Mouse (Mus musculus): ENCODE measurements around the gene Hook2. TPM values are rescaled to one million over a fixed set of nuclear protein-coding genes. Genes with fewer than 3 reads are reported as not detected.
A peak's percentile ranks its signal among the peaks of the same experiment; 100 is the strongest.

The Hook2 gene
- polyA plus RNA-seq, 2 experiments, result 3.2 to 4.3 TPM

GRCm38 (mm10) chr8:84985684-84986378, 4.6 kb upstream of the Hook2 start:
- no peak for TF ChIP-seq EP300 (IDR thresholded peaks at IDR 0.05; ENCODE audit: low read depth)
- TF ChIP-seq CTCF (IDR thresholded peaks at IDR 0.05; ENCODE audit: low read depth), result no peak
- under 1% methylated on average over 53 of the region's 53 CpGs for WGBS (ENCODE audit: insufficient replicate concordance)
- H3K4me1 ChIP-seq (replicated peaks; ENCODE audit: control insufficient read depth in 2 of 2, insufficient read depth in 2 of 2, low read length in 1 of 2), result peaks cover 40 to 43% of the 10 kb centered on the region in 2 experiments
- peak overlapping the region; percentile 60 for H3K27ac ChIP-seq
- peak overlapping the region; percentile 64 for H3K9ac ChIP-seq (replicated peaks)
- peak overlapping the region; percentile 99 for H3K4me2 ChIP-seq (ENCODE audit: low read depth)
- no peaks in the 10 kb centered on the region for H3K9me3 ChIP-seq (ENCODE audit: control insufficient read depth, low read length)
- no peaks in the 10 kb centered on the region for H3K36me3 ChIP-seq (replicated peaks; ENCODE audit: control insufficient read depth, insufficient read depth, low read depth)
- ATAC-seq (ENCODE audit: insufficient read depth) (peak; percentile 17), DNase-seq (ENCODE audit: low read depth in 3 of 3, low spot score in 3 of 3) (peak in 1 of 3 experiments; percentile 80)
- peak overlapping the region; percentile 41 to 55 for H3K4me3 ChIP-seq (ENCODE audit: insufficient read depth in 1 of 2, low read depth in 2 of 2, low read length in 2 of 2)
- no peaks in the 10 kb centered on the region for H3K27me3 ChIP-seq (ENCODE audit: control insufficient read depth, insufficient read depth, low read length)

GRCm38 (mm10) chr8:84986379-84986945, 3.9 kb upstream of the Hook2 start:
- H3K27ac ChIP-seq, result peak overlapping the region; percentile 60
- peak overlapping the region; percentile 41 to 55 for H3K4me3 ChIP-seq (ENCODE audit: insufficient read depth in 1 of 2, low read depth in 2 of 2, low read length in 2 of 2)
- DNase-seq (ENCODE audit: low read depth in 3 of 3, low spot score in 3 of 3), result no peak
- no peaks in the 10 kb centered on the region for H3K9me3 ChIP-seq (ENCODE audit: control insufficient read depth, low read length)
- 22% methylated on average over 8 of the region's 8 CpGs for WGBS (ENCODE audit: insufficient replicate concordance)
- H3K4me1 ChIP-seq (replicated peaks; ENCODE audit: control insufficient read depth in 2 of 2, insufficient read depth in 2 of 2, low read length in 1 of 2), result peaks cover 43 to 46% of the 10 kb centered on the region in 2 experiments
- no peaks in the 10 kb centered on the region for H3K36me3 ChIP-seq (replicated peaks; ENCODE audit: control insufficient read depth, insufficient read depth, low read depth)
- H3K27me3 ChIP-seq (ENCODE audit: control insufficient read depth, insufficient read depth, low read length), result no peaks in the 10 kb centered on the region
- ATAC-seq (ENCODE audit: insufficient read depth), result no peak
- H3K4me2 ChIP-seq (ENCODE audit: low read depth), result peak overlapping the region; percentile 99
- peak overlapping the region; percentile 64 for H3K9ac ChIP-seq (replicated peaks)
- TF ChIP-seq EP300 (IDR thresholded peaks at IDR 0.05; ENCODE audit: low read depth), result peak; percentile 53
- no peak for TF ChIP-seq CTCF (IDR thresholded peaks at IDR 0.05; ENCODE audit: low read depth)

- TF ChIP-seq CTCF (IDR thresholded peaks at IDR 0.05; ENCODE audit: low read depth), result no peak
- no peak for TF ChIP-seq EP300 (IDR thresholded peaks at IDR 0.05; ENCODE audit: low read depth)
- H3K4me1 ChIP-seq (replicated peaks; ENCODE audit: control insufficient read depth in 2 of 2, insufficient read depth in 2 of 2, low read length in 1 of 2), result peaks cover 43 to 46% of the 10 kb centered on the region in 2 experiments
- ATAC-seq (ENCODE audit: insufficient read depth), result no peak
- H3K4me2 ChIP-seq (ENCODE audit: low read depth), result no peak overlapping the region
- DNase-seq (ENCODE audit: low read depth in 3 of 3, low spot score in 3 of 3), result no peak
- 70% methylated on average over 5 of the region's 5 CpGs for WGBS (ENCODE audit: insufficient replicate concordance)
- H3K27me3 ChIP-seq (ENCODE audit: control insufficient read depth, insufficient read depth, low read length), result no peaks in the 10 kb centered on the region
- H3K9me3 ChIP-seq (ENCODE audit: control insufficient read depth, low read length), result no peaks in the 10 kb centered on the region
- no peaks in the 10 kb centered on the region for H3K36me3 ChIP-seq (replicated peaks; ENCODE audit: control insufficient read depth, insufficient read depth, low read depth)
- no peak overlapping the region for H3K27ac ChIP-seq
- no peak overlapping the region for H3K9ac ChIP-seq (replicated peaks)
- H3K4me3 ChIP-seq (ENCODE audit: insufficient read depth in 1 of 2, low read depth in 2 of 2, low read length in 2 of 2), result no peak overlapping the region
Measured at GRCm38 (mm10) chr8:84987388-84987787, 3.0 kb upstream of the Hook2 start.

- ATAC-seq (ENCODE audit: insufficient read depth) (no peak), DNase-seq (ENCODE audit: low read depth in 3 of 3, low spot score in 3 of 3) (no peak)
- Histone ChIP-seq H3K4me2 (ENCODE audit: low read depth) (no peak overlapping the region), H3K9ac (replicated peaks) (no peak overlapping the region), H3K36me3 (replicated peaks; ENCODE audit: control insufficient read depth, insufficient read depth, low read depth) (no peaks in the 10 kb centered on the region), H3K4me1 (replicated peaks; ENCODE audit: control insufficient read depth in 2 of 2, insufficient read depth in 2 of 2, low read length in 1 of 2) (peaks cover 40 to 43% of the 10 kb centered on the region in 2 experiments), H3K9me3 (ENCODE audit: control insufficient read depth, low read length) (no peaks in the 10 kb centered on the region), H3K4me3 (ENCODE audit: insufficient read depth in 1 of 2, low read depth in 2 of 2, low read length in 2 of 2) (no peak overlapping the region), H3K27me3 (ENCODE audit: control insufficient read depth, insufficient read depth, low read length) (no peaks in the 10 kb centered on the region), H3K27ac (no peak overlapping the region)
- TF ChIP-seq EP300 (IDR thresholded peaks at IDR 0.05; ENCODE audit: low read depth) (no peak), CTCF (IDR thresholded peaks at IDR 0.05; ENCODE audit: low read depth) (no peak)
- 65% methylated on average over 2 of the region's 2 CpGs for WGBS (ENCODE audit: insufficient replicate concordance)
Measured at GRCm38 (mm10) chr8:84987903-84988302, 2.5 kb upstream of the Hook2 start.

GRCm38 (mm10) chr8:84989311-84989731, 1.1 kb upstream of the Hook2 start:
- peak overlapping the region; percentile 81 for H3K9ac ChIP-seq (replicated peaks)
- WGBS (ENCODE audit: insufficient replicate concordance), result 5% methylated on average over 15 of the region's 15 CpGs
- H3K36me3 ChIP-seq (replicated peaks; ENCODE audit: control insufficient read depth, insufficient read depth, low read depth), result no peaks in the 10 kb centered on the region
- DNase-seq (ENCODE audit: low read depth in 3 of 3, low spot score in 3 of 3) (no peak), ATAC-seq (ENCODE audit: insufficient read depth) (no peak)
- peak overlapping the region; percentile 87 for H3K27ac ChIP-seq
- peaks cover 37 to 38% of the 10 kb centered on the region in 2 experiments for H3K4me1 ChIP-seq (replicated peaks; ENCODE audit: control insufficient read depth in 2 of 2, insufficient read depth in 2 of 2, low read length in 1 of 2)
- H3K9me3 ChIP-seq (ENCODE audit: control insufficient read depth, low read length), result no peaks in the 10 kb centered on the region
- peak overlapping the region; percentile 88 for H3K4me2 ChIP-seq (ENCODE audit: low read depth)
- H3K4me3 ChIP-seq (ENCODE audit: insufficient read depth in 1 of 2, low read depth in 2 of 2, low read length in 2 of 2), result peak overlapping the region in 1 of 2 experiments; percentile 59; a peak in 3 of 4 replicates
- H3K27me3 ChIP-seq (ENCODE audit: control insufficient read depth, insufficient read depth, low read length), result no peaks in the 10 kb centered on the region
- TF ChIP-seq CTCF (IDR thresholded peaks at IDR 0.05; ENCODE audit: low read depth) (no peak), EP300 (IDR thresholded peaks at IDR 0.05; ENCODE audit: low read depth) (peak; percentile 21; the same call in 1 of the 2 replicates)
